Mouse (Mus musculus) kidney, embryonic 16.5 days (tissue): ENCODE data around the gene Gm21586. TPM values are rescaled to one million over a fixed set of nuclear protein-coding genes. Genes with fewer than 3 reads are reported as not detected.
"Not testable (repeated sequence)": the region's sequence is repeated elsewhere in the genome, so short reads cannot be mapped to it uniquely, and the experiment has no call there.

ENCODE experiments used
- ATAC-seq: fragments of 200-750 bp; cut with Nextera tagmentation; 2 replicates; pipeline ENCODE4 v1.8.0; 2017; ENCODE audit warnings: moderate TSS enrichment; ENCODE audit not compliant: low FRiP score, low TSS enrichment
- H3K27ac ChIP-seq: fragments of 300-500 bp; sonication (generic); 2 replicates; pipeline ENCODE4 v1.5.1; 2014; ENCODE audit warnings: low read length
- H3K27me3 ChIP-seq: fragments of 300-500 bp; sonication (generic); 2 replicates; pipeline ENCODE4 v1.6.1; 2014; ENCODE audit warnings: low read length, control low read depth, mixed read lengths; ENCODE audit not compliant: insufficient read depth
- H3K36me3 ChIP-seq: fragments of 300-500 bp; sonication (generic); 2 replicates; pipeline ENCODE4 v1.6.1; 2014; ENCODE audit warnings: low read length, control low read depth, mixed read lengths; ENCODE audit not compliant: insufficient read depth
- H3K4me1 ChIP-seq: fragments of 300-500 bp; sonication (generic); 2 replicates; pipeline ENCODE4 v1.6.1; 2014; ENCODE audit warnings: low read length, control low read depth, mixed read lengths; ENCODE audit not compliant: insufficient read depth
- H3K4me2 ChIP-seq: fragments of 300-500 bp; sonication (generic); replicated peaks from 2 replicates; pipeline ENCODE4 v1.6.1; 2014; ENCODE audit warnings: low read depth, low read length
- H3K4me3 ChIP-seq: fragments of 300-500 bp; sonication (generic); 2 replicates; pipeline ENCODE4 v1.5.1; 2014; ENCODE audit warnings: mild to moderate bottlenecking, low read length
- H3K9ac ChIP-seq: fragments of 300-500 bp; sonication (generic); replicated peaks from 2 replicates; pipeline ENCODE4 v1.6.1; 2014; ENCODE audit warnings: low read length
- H3K9me3 ChIP-seq: fragments of 300-500 bp; sonication (generic); 2 replicates; pipeline ENCODE4 v1.6.1; 2016; ENCODE audit warnings: low read length, control low read depth
- WGBS: fragments of 180-500 bp; shearing (Covaris S2); extraction: QIAGEN DNeasy Blood & Tissue Kit; methylation state at CpG from one replicate; pipeline ENCODE4 v1.1.7; 2014; 5-methylcytosine and 5-hydroxymethylcytosine counted together
- polyA plus RNA-seq: library from polyadenylated mRNA; unstranded; fragments of >200 nt; fragmentation: Nextera tagmentation; extraction: Ambion mirVana; gene quantifications from 2 replicates; pipeline ENCODE4 v1.2.1, GENCODE M21; 2015

Gene Gm21586
- not detected in 2 replicates for polyA plus RNA-seq

DNA sequence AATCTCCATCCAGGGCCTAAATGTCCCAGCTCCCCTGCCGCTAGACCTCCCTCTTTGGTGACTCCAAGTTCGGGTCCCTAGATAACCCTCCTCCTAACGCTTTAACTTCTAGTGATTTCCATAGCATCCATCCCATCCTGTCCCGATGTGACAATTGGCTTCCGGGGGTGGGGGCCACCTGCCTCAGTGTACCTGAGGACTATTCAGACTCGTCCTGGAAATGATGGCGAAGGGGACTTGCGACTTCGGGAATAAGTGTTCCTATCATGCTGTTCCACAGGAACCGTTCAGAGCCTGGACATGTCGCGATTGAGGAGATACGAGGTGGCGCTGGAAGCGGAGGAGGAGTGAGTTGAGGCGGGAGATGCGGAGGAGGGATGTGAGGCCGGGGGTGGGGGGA is at the start of gene Gm21586:
Gm21586 (plus strand) TSS at position 301 of the 400 bp plus-strand sequence.
- not testable (repeated sequence) for H3K9me3 ChIP-seq, H3K36me3 ChIP-seq, H3K27ac ChIP-seq, H3K9ac ChIP-seq, ATAC-seq, H3K27me3 ChIP-seq, H3K4me3 ChIP-seq, H3K4me2 ChIP-seq, H3K4me1 ChIP-seq
- no CpG with 5 or more reads among the region's 18 CpGs for WGBS

DNA sequence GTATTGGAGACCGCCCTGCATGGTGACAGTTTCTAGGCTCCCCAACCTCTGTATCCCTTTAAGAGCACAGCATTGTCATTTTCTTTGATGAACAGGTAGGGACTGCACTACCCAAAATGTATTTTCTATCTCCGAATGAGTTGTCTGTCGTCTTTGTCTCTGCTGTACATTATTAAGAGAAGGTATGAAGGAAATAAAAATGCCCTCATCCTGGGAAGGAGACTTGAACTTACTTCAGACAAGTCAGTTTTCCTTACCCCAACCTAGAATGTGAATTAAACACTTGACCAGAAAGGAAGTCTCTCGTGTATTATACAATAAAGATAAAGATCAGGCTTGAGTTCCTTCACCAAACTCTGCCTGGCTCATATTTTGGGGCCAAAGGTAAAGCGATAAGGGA is 27.3 kb downstream of the Gm21586 start, which contains the start of gene Gm2163:
Gm2163 (plus strand) TSS at position 301 of the 400 bp plus-strand sequence.
- not testable (repeated sequence) for H3K27ac ChIP-seq, H3K9me3 ChIP-seq, H3K4me2 ChIP-seq, ATAC-seq, H3K36me3 ChIP-seq, H3K9ac ChIP-seq, H3K4me1 ChIP-seq, H3K4me3 ChIP-seq, H3K27me3 ChIP-seq
- no CpG with 5 or more reads among the region's 5 CpGs for WGBS

Other genes with a start within 250 kb of the Gm21586 start
- gene Gm10600, start 198.7 kb upstream of the Gm21586 start, polyA plus RNA-seq = not detected in 2 replicates
- gene Ccl21b, start 183.6 kb upstream of the Gm21586 start, polyA plus RNA-seq = 0.64 and 0.65 TPM in 2 replicates
- not detected in 2 replicates for gene Gm21953, start 145.1 kb upstream of the Gm21586 start, polyA plus RNA-seq
- gene Fam205a3, start 121.0 kb upstream of the Gm21586 start, polyA plus RNA-seq = not detected in 2 replicates
- not detected in 2 replicates for gene Gm2163, start 27.4 kb downstream of the Gm21586 start, polyA plus RNA-seq
- not detected in 2 replicates for gene Fam205a2, start 88.8 kb downstream of the Gm21586 start, polyA plus RNA-seq
- 0.64 and 0.65 TPM in 2 replicates for gene Gm10591, start 172.8 kb downstream of the Gm21586 start, polyA plus RNA-seq
- 0.26 and 0.30 TPM in 2 replicates for gene Gm2564, start 190.3 kb downstream of the Gm21586 start, polyA plus RNA-seq
- gene Ccl27b, start 215.9 kb downstream of the Gm21586 start, polyA plus RNA-seq = not detected in 2 replicates
- gene Il11ra2, start 222.5 kb downstream of the Gm21586 start, polyA plus RNA-seq = not detected in 2 replicates